Mouse (Mus musculus) midbrain, embryonic 12.5 days (tissue): ENCODE results near the gene Mapk14. TPM values are rescaled to one million over a fixed set of nuclear protein-coding genes. Genes with fewer than 3 reads are reported as not detected.

Experiments used
- ATAC-seq: fragments of 200-750 bp; cut with Nextera tagmentation; 2 replicates; pipeline ENCODE4 v1.8.0; 2017; ENCODE audit warnings: low read depth, moderate TSS enrichment, moderate library complexity; ENCODE audit not compliant: low FRiP score
- H3K27ac ChIP-seq: fragments of 300-500 bp; sonication (generic); replicated peaks from 2 replicates; pipeline ENCODE4 v1.5.1; 2016; ENCODE audit warnings: mild to moderate bottlenecking
- H3K27me3 ChIP-seq: fragments of 300-500 bp; sonication (generic); 2 replicates; pipeline ENCODE4 v1.6.1; 2016; ENCODE audit warnings: mild to moderate bottlenecking
- H3K36me3 ChIP-seq: fragments of 300-500 bp; sonication (generic); 2 replicates; pipeline ENCODE4 v1.6.1; 2016
- H3K4me1 ChIP-seq: fragments of 300-500 bp; sonication (generic); 2 replicates; pipeline ENCODE4 v1.6.1; 2016
- H3K4me2 ChIP-seq: fragments of 300-500 bp; sonication (generic); replicated peaks from 2 replicates; pipeline ENCODE4 v1.6.1; 2016; ENCODE audit warnings: mild to moderate bottlenecking, moderate library complexity
- H3K4me3 ChIP-seq: fragments of 300-500 bp; sonication (generic); 2 replicates; pipeline ENCODE4 v1.5.1; 2016; ENCODE audit warnings: mild to moderate bottlenecking
- H3K9ac ChIP-seq: fragments of 300-500 bp; sonication (generic); replicated peaks from 2 replicates; pipeline ENCODE4 v1.6.1; 2016; ENCODE audit warnings: mild to moderate bottlenecking, moderate library complexity
- H3K9me3 ChIP-seq: fragments of 300-500 bp; sonication (generic); 2 replicates; pipeline ENCODE4 v1.6.1; 2016; ENCODE audit warnings: mild to moderate bottlenecking
- WGBS: fragments of 180-500 bp; shearing (Covaris S2); methylation state at CpG from one replicate; pipeline ENCODE4 v1.1.7; 2016; 5-methylcytosine and 5-hydroxymethylcytosine counted together
- polyA plus RNA-seq: library from polyadenylated mRNA; unstranded; fragments of >200 nt; fragmentation: Nextera tagmentation; extraction: Ambion mirVana; gene quantifications from 2 replicates; pipeline ENCODE4 v1.2.1, GENCODE M21; 2016

The Mapk14 gene
- polyA plus RNA-seq, 1 experiment from 2014 or later, result 36.6 TPM

DNA sequence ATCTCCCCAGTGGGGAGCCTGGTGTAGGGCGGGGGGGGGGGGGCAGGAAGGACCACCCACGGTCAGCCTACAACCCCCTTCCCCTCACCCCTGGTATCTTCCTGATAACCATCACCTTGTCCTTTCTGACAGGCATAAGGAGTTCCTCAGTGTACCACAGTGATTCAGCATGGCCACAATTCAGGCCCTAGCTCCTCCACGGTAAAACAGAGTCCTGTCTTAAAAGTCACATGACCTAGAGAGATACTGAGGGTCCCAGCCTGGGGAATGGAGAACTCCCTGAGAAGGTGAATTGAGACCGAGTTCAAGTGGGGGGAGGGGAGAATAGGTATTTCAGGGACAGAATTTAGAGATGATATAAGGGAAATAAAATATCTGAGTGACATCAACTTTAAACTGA, 3.8 kb upstream of the Mapk14 start:
- Histone ChIP-seq H3K9me3 (no peaks in the 10 kb centered on the region), H3K4me2 (no peak overlapping the region), H3K4me3 (no peak overlapping the region), H3K27ac (no peak overlapping the region), H3K27me3 (peaks cover 19% of the 10 kb centered on the region), H3K36me3 (no peaks in the 10 kb centered on the region), H3K9ac (no peak overlapping the region), H3K4me1 (peaks cover 17% of the 10 kb centered on the region)
- ATAC-seq, result no peak
- WGBS, result 57% methylated on average over 4 of the region's 4 CpGs

DNA sequence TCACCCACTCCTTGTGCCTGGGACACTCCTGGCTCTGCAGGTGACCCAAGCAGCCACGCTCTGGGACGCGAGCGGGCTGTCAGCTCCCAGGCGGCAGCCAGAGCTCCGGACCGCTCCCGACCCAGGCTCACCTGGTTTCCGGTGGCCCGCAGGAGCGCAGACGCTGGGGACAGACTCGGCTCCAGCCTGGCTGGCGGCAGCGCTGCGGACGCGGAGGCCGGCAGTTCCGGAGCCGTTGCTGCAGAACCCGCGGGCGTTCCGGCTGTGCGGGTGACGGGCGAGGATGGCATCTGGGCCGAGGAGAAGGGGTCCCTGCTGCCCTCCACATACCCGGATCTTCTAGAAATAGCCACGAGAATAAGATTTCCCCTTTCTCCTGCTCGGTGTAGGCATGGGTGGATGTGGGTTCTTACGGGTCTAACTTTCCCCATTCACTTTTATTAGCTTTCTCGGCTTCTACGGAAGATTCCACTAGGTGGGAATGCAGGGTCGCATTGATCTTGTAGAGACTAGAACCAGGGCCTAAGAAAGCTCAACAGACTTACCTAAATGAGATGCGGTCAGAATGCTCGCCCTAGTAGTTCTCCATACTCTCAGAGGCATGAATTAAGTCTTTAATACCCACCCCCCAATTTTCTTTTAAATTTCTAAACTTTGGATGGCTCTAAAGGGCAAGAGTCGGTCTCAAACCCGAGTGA, 1.4 kb upstream of the Mapk14 start, which contains the start of gene Slc26a8:
Gene Slc26a8, minus strand, starts transcription at position 648 of the 698 bp plus-strand sequence.
- ATAC-seq, result no peak
- 9% methylated on average over 40 of the region's 40 CpGs for WGBS
- peak within 1 kb of the TSS; percentile 98 for H3K27ac ChIP-seq

DNA sequence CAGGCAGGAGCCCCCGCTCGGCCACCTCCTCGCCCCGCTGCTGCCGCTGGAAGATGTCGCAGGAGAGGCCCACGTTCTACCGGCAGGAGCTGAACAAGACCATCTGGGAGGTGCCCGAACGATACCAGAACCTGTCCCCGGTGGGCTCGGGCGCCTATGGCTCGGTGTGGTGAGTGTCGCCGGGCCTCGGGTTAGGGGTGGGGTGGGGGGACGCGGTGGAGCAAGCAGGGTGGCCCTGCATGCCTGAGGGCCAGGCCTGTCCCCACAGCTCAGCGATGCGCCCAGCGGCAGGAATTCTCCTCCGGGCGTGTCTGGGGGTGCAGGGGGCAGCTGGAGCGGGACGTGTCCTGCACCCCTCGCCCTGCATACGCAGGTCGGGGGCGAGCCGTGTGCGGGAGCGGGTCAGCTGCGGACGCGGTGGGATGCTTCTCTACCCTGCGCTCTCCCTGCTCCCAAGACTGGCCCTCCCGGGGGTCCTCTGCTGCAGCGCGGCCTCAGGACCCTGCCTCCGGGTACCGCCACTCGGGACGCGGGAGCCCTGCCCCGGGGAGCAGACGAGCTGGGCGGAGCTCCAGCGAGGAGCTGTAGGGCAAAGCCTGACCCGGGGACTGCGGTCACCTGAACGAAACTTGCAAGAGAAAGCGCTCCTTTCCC, 685 bp downstream of the Mapk14 start:
- peak overlapping the region; percentile 98 for H3K27ac ChIP-seq
- H3K36me3 ChIP-seq, result no peaks in the 10 kb centered on the region
- H3K4me2 ChIP-seq, result peak overlapping the region; percentile 74
- H3K4me3 ChIP-seq, result peak overlapping the region; percentile 96
- ATAC-seq, result peak; percentile 60
- H3K4me1 ChIP-seq, result peaks cover 42% of the 10 kb centered on the region
- H3K27me3 ChIP-seq, result peaks cover 19% of the 10 kb centered on the region
- under 1% methylated on average over 53 of the region's 53 CpGs for WGBS
- no peaks in the 10 kb centered on the region for H3K9me3 ChIP-seq
- H3K9ac ChIP-seq, result peak overlapping the region; percentile 95

More for the DNA sequence above, 1.4 kb upstream of the Mapk14 start, which contains the start of gene Slc26a8:
- Histone ChIP-seq H3K4me1 (peaks cover 33% of the 10 kb centered on the region), H3K9me3 (no peaks in the 10 kb centered on the region), H3K4me2 (peak within 1 kb of the TSS; percentile 74), H3K27me3 (peaks cover 19% of the 10 kb centered on the region), H3K36me3 (no peaks in the 10 kb centered on the region), H3K9ac (peak within 1 kb of the TSS; percentile 95), H3K4me3 (peak within 1 kb of the TSS; percentile 96)

DNA sequence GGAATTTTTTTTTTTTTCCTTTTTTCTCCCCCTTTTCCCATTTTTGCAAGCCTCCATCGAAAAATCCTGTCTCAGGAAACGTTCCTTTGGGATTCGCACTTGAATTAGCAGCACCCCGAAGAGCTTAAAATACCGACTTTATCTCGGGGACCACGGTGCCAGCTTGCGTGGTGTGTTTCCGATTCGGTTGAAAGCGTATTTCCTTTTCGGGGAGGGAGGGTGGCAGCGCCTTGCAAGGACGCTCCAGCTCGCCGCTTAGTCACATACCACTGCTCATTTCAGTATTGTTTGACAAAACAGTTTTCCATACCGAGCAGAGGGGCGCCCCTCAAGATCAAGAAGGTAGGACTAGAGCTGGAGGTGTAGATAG, 1.2 kb downstream of the Mapk14 start:
- Histone ChIP-seq H3K27me3 (peaks cover 19% of the 10 kb centered on the region), H3K36me3 (no peaks in the 10 kb centered on the region), H3K9ac (peak overlapping the region; percentile 95), H3K9me3 (no peaks in the 10 kb centered on the region), H3K4me2 (peak overlapping the region; percentile 74), H3K27ac (peak overlapping the region; percentile 98), H3K4me1 (peaks cover 46% of the 10 kb centered on the region), H3K4me3 (peak overlapping the region; percentile 96)
- no peak for ATAC-seq
- WGBS, result 0% methylated on average over 18 of the region's 18 CpGs

DNA sequence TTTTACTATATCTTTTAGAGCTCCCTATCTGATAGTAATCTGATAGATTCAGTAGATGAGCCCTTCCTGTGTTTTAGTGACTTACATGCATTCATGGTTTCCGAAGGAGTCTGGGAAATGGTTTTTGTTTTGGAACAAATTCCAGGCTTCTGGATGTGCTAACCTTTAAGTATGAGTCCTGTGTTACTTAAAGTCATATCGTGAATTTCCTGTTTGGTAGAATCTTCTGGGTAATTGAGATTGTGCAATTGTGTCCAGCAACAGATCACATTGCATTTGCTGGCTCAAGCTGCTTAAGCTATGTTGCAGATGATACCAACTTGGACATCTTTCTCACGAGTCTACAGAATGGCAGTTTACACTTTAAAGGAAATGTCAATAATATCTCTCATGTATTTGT, 2.0 kb downstream of the Mapk14 start:
- Histone ChIP-seq H3K9me3 (no peaks in the 10 kb centered on the region), H3K36me3 (no peaks in the 10 kb centered on the region), H3K27me3 (peaks cover 18% of the 10 kb centered on the region), H3K27ac (no peak overlapping the region), H3K4me3 (peak overlapping the region; percentile 96), H3K4me1 (peaks cover 54% of the 10 kb centered on the region), H3K9ac (peak overlapping the region; percentile 95), H3K4me2 (peak overlapping the region; percentile 74)
- 56% methylated on average over 3 of the region's 3 CpGs for WGBS
- ATAC-seq, result no peak

DNA sequence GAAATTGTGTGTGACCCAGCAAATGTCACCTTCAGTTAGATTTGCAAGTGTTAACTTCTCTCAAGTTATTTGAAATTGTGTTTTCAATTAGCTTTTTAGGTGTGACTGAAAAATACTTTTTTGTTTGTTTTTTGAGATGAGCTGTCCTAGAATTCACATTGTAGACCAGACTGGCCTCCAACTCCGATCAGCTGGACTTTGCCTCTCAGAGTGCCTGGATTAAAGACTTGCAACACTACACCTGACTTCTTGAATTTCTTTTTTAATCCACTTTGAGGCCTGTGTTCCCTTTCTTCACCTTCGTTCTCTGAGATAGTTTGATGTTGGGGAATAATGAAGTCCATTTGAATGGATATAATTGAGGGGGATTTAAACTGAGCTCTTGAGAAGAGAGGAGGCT, 2.9 kb downstream of the Mapk14 start:
- H3K9ac ChIP-seq, result peak overlapping the region; percentile 32; the same call in 1 of the 2 replicates
- ATAC-seq, result no peak
- WGBS, result 37% methylated on average over 2 of the region's 2 CpGs
- no peaks in the 10 kb centered on the region for H3K9me3 ChIP-seq
- no peak overlapping the region for H3K27ac ChIP-seq
- H3K4me1 ChIP-seq, result peaks cover 57% of the 10 kb centered on the region
- H3K36me3 ChIP-seq, result no peaks in the 10 kb centered on the region
- no peak overlapping the region; the same call in 1 of the 2 replicates for H3K4me2 ChIP-seq
- peaks cover 11% of the 10 kb centered on the region for H3K27me3 ChIP-seq
- H3K4me3 ChIP-seq, result no peak overlapping the region

DNA sequence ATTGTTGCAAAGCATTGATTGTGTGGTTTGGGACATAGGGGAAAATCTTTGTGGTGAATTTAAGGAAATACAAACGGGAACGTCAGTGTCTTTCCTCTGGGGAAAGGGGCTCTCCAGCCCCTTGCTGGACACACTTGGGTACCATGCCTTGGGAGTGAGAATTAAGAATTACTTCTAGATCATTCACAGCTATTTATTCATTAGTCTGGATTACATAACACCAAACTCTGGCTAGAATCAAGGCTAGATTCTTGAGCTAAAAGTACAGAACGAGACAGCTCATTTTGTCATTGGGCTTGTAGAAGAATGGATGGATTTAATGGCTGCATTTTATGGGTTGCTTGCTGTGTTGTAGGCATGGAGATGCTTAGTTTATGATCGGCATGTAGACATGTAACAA, 3.7 kb downstream of the Mapk14 start:
- 89% methylated on average over 4 of the region's 4 CpGs for WGBS
- Histone ChIP-seq H3K27me3 (peaks cover 3% of the 10 kb centered on the region; the same call in 1 of the 2 replicates), H3K4me2 (no peak overlapping the region), H3K9ac (no peak overlapping the region), H3K9me3 (no peaks in the 10 kb centered on the region), H3K4me1 (peaks cover 49% of the 10 kb centered on the region), H3K36me3 (no peaks in the 10 kb centered on the region), H3K27ac (no peak overlapping the region), H3K4me3 (no peak overlapping the region)
- ATAC-seq, result no peak

DNA sequence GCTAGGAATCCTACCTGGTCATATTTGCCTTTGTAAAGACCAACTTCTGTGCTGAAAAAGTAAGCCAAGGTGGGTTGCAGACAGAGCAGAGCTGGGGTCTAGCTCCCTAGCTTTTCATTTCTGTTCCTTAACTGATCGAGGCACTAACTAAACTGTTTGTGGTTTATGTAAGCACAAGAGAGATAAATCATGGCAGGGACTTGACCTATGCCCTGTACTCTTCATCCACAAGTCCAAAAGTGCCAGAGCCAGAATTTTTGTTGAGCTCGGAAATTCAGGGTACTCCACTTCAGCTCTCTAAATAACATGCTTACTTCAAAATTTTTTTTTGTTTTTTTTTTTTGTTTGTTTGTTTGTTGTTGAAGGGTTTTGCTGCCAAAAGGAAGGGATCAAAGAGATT, 5.5 kb downstream of the Mapk14 start:
- Histone ChIP-seq H3K27ac (no peak overlapping the region), H3K27me3 (no peaks in the 10 kb centered on the region), H3K9me3 (no peaks in the 10 kb centered on the region), H3K36me3 (no peaks in the 10 kb centered on the region), H3K4me3 (no peak overlapping the region), H3K4me1 (peaks cover 44% of the 10 kb centered on the region), H3K9ac (no peak overlapping the region; the same call in 1 of the 2 replicates), H3K4me2 (no peak overlapping the region)
- WGBS, result 64% methylated on average over 2 of the region's 2 CpGs
- no peak for ATAC-seq

DNA sequence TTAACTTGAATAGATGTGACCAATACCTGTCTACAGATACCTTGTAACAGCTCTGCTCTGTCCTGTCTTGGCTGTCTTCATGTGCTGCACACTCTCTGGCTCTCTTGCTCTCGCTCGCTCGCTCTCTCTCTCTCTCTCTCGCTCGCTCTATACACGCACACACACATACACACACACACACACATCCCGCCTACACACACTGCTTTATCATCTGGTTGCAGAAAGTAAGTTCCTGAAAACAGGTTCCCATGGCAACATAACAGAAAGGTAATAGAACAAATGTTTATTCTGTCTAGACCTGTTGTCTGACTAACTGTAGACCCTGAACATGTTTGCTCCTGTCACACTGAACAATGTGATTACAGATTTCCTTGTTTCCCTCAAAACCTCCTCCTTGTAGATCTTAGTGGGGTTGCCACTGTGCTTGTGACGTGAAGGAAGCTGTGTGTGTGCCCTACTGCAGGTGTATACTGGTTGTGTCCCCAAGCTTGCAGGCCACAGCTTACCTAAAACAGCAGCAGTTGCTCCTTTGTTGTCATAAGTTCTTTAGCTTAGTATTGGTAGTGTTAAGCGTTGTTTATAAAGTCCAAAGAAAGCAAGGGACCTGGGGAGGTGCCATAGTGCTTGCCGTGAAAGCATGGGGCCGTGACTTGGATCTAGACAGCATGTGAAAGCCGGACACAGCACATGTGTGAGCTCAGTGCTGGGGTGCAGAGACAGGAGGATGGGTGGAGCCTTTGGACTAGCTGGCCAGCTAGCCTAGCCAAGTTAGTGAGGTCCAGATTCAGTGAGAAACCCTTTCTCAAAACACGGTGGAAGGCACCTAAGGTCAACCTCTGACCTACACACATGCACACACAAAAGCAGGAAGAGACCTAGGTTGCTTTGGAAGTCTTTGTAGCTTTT, 6.4 kb downstream of the Mapk14 start:
- H3K9me3 ChIP-seq, result no peaks in the 10 kb centered on the region
- peaks cover 43% of the 10 kb centered on the region for H3K4me1 ChIP-seq
- no peak overlapping the region for H3K4me2 ChIP-seq
- no peak overlapping the region for H3K4me3 ChIP-seq
- no peak overlapping the region for H3K9ac ChIP-seq
- no peaks in the 10 kb centered on the region for H3K27me3 ChIP-seq
- no peaks in the 10 kb centered on the region for H3K36me3 ChIP-seq
- WGBS, result 83% methylated on average over 13 of the region's 13 CpGs
- no peak overlapping the region for H3K27ac ChIP-seq
- ATAC-seq, result no peak

DNA sequence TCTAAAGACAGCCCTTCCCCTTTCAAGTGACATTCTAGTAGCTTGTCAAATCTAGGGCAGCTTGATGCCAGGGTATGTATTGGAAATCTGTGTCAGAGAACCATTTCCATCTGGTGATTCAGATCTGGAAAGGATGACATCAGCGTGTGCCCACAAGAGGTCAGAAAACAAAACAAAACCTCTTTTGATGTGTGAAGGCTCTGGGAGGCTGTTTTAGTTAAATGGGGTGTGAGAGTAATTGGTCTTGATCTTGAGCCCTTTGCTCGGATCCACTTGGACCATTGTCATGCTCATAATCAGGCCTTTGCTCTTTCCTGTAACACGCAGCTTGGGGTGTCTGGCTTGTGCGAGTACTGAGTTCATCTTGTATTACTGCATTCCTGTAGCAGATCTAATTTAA, 7.1 kb downstream of the Mapk14 start:
- no peaks in the 10 kb centered on the region for H3K9me3 ChIP-seq
- H3K9ac ChIP-seq, result no peak overlapping the region
- no peak overlapping the region for H3K4me2 ChIP-seq
- peaks cover 36% of the 10 kb centered on the region for H3K4me1 ChIP-seq
- no peak overlapping the region for H3K4me3 ChIP-seq
- WGBS, result 40% methylated on average over 4 of the region's 4 CpGs
- H3K36me3 ChIP-seq, result no peaks in the 10 kb centered on the region
- no peak for ATAC-seq
- H3K27ac ChIP-seq, result no peak overlapping the region
- H3K27me3 ChIP-seq, result no peaks in the 10 kb centered on the region

DNA sequence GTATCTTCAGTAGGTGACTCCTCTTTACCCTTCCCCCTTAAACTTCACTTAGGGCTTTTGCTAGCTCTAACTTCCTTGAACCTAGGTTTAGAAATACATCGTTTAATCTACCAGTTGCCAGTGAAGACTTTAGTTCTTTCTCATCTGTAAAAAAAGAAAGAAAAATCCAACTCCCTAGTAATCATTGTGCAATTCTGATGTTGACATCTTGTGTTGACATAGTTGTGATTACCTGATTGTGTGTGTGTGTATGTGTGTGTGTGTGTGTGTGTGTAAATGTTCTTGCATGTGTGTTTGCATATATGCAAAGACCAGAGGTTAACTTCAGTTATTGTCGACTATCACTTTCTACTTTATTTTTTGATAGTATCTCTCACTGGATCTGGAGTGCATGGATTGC, 7.5 kb downstream of the Mapk14 start:
- peaks cover 31% of the 10 kb centered on the region for H3K4me1 ChIP-seq
- 94% methylated on average over 2 of the region's 2 CpGs for WGBS

DNA sequence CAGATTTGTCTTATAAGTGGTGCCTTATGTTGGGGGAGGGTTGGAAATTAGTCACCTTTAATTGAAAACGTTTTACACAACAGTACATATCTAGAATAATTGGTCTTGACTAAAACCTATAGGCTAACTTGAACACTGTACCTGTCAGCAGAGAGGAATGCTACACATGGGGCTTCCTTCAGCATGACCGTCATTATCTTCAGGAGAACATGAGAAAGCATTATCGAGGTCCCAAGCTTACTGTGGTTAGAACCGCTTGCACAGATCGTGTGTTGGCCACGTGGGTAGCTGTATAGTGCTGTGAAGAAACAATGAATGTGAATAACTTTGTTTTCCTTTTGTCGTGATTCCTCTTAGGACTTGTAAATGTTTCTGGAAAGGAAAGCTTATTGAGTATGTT, 8.7 kb downstream of the Mapk14 start:
- H3K4me2 ChIP-seq, result no peak overlapping the region
- H3K36me3 ChIP-seq, result no peaks in the 10 kb centered on the region
- 89% methylated on average over 7 of the region's 7 CpGs for WGBS
- H3K27me3 ChIP-seq, result no peaks in the 10 kb centered on the region
- no peaks in the 10 kb centered on the region for H3K9me3 ChIP-seq
- H3K4me1 ChIP-seq, result peaks cover 24% of the 10 kb centered on the region
- ATAC-seq, result no peak
- H3K9ac ChIP-seq, result no peak overlapping the region
- no peak overlapping the region for H3K27ac ChIP-seq
- H3K4me3 ChIP-seq, result no peak overlapping the region

More for the DNA sequence above, 7.5 kb downstream of the Mapk14 start:
- Histone ChIP-seq H3K27ac (no peak overlapping the region), H3K4me2 (no peak overlapping the region), H3K9me3 (no peaks in the 10 kb centered on the region), H3K36me3 (no peaks in the 10 kb centered on the region), H3K4me3 (no peak overlapping the region), H3K9ac (no peak overlapping the region), H3K27me3 (no peaks in the 10 kb centered on the region)
- no peak for ATAC-seq
